Mouse (Mus musculus) G1E-ER4 (cell line): ENCODE data around the gene Gm17175. TPM values are rescaled to one million over a fixed set of nuclear protein-coding genes. Genes with fewer than 3 reads are reported as not detected.
"Not testable (repeated sequence)": the region's sequence is repeated elsewhere in the genome, so short reads cannot be mapped to it uniquely, and the experiment has no call there.

Experiments used
- GATA1 ChIP-seq: IDR thresholded peaks from one replicate; pipeline ENCODE4 v1.8.0; 2012; ENCODE audit warnings: low read length, inconsistent platforms
- polyA plus RNA-seq: library from polyadenylated mRNA; stranded (reverse); fragments of >175 nt; gene quantifications from 2 replicates; pipeline ENCODE4 v1.2.3, GENCODE M21; 2012

The Gm17175 gene
- not detected in 2 replicates for polyA plus RNA-seq

DNA sequence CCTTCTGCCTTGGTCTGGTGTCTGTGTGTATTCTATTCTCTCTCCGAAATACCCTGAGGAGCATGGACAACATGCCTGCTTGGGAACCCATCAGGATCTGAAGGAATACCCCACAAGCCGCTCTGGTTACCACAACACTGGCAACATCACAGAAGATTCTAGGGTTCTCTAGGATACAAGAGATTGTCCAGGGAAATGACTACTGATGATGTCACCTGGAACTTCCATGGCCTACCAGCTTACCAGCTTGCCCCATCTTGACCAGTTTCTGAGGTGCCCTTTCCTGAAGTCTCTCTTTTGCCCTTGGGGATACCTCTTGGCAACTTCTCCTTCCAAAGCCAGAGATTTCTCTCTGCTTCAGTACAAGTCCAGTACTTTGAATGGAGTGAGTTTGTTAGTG is at the start of gene Gm17175:
Gene Gm17175 (minus strand): TSS at position 101 of the 400 bp plus-strand sequence.
- not testable (repeated sequence) for TF ChIP-seq GATA1

DNA sequence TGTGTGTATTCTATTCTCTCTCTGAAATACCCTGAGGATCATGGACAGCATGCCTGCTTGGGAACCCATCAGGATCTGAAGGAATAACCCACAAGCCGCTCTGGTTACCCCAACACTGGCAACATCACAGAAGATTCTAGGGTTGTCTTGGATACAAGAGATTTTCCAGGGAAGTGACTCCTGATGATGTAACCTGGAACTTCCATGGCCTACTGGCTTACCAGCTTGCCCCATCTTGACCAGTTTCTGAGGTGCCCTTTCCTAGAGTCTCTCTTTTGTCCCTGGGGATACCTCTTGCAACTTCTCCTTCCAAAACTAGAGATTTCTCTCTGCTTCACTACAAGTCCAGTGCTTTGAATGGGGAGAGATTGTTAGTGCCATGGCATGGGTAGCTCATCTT is 37.3 kb upstream of the Gm17175 start, which contains the start of gene Gm17078:
Gene Gm17078 (minus strand): TSS at position 101 of the 400 bp plus-strand sequence.
- TF ChIP-seq GATA1 = no peak

GRCm38 (mm10) chr14:51592039-51592438 is 18.2 kb upstream of the Gm17175 start, which contains the start of gene Gm17174:
Gene Gm17174, minus strand, starts transcription at chr14:51592139.
- TF ChIP-seq GATA1 = not testable (repeated sequence)

GRCm38 (mm10) chr14:51552490-51552889 is 21.4 kb downstream of the Gm17175 start, which contains the start of gene Gm5622:
Gene Gm5622, plus strand, starts transcription at chr14:51552790.
- no peak for TF ChIP-seq GATA1

Other genes with a start within 250 kb of the Gm17175 start
- not detected in 2 replicates for gene Gm7247, start 212.3 kb downstream of the Gm17175 start, polyA plus RNA-seq
- gene Vmn2r88, start 163.2 kb downstream of the Gm17175 start, polyA plus RNA-seq = not detected in 2 replicates
- not detected in 2 replicates for gene Vmn2r89, start 122.2 kb downstream of the Gm17175 start, polyA plus RNA-seq
- gene Gm5622, start 21.3 kb downstream of the Gm17175 start, polyA plus RNA-seq = 0.09 and 0.99 TPM in 2 replicates
- gene Gm17174, start 18.1 kb upstream of the Gm17175 start, polyA plus RNA-seq = not detected in 2 replicates
- gene Gm17078, start 37.2 kb upstream of the Gm17175 start, polyA plus RNA-seq = not detected in 2 replicates
- not detected in 2 replicates for gene Gm4181, start 61.6 kb upstream of the Gm17175 start, polyA plus RNA-seq
- gene Gm17079, start 121.4 kb upstream of the Gm17175 start, polyA plus RNA-seq = not detected in 2 replicates
- not detected in 2 replicates for gene Gm5800, start 143.1 kb upstream of the Gm17175 start, polyA plus RNA-seq
- not detected in 2 replicates for gene Ang4, start 199.5 kb upstream of the Gm17175 start, polyA plus RNA-seq
- gene AY358078, start 226.0 kb upstream of the Gm17175 start, polyA plus RNA-seq = not detected in 2 replicates